Mouse (Mus musculus) fibroblast of lung, adult 2 months (primary cell): Measurements from ENCODE around the gene Invs.
"Not testable (repeated sequence)": the region's sequence is repeated elsewhere in the genome, so short reads cannot be mapped to it uniquely, and the experiment has no call there.

Experiments used
- DNase-seq: peaks from one replicate; pipeline ENCODE4 v3.0.0-alpha.2; 2011; ENCODE audit warnings: low read depth

Gene Invs

DNA sequence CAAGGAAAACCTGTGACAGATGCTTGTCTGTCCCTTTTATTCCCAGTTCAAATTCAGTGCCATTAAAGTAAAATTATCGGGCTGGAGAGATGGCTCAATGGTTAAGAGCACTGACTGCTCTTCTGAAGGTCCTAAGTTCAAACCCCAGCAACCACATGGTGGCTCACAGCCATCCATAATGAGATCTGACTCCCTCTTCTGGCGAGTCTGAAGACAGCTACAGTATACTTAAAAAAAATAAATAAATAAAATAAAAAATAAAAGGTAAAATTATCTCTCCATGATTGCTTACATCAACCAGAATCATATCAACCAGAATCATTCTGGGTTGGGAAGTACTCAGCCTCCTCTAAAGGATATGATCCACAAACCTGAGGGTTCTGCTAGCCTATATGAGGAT, 48.5 kb downstream of the Invs start:
- DNase-seq, result no peak

DNA sequence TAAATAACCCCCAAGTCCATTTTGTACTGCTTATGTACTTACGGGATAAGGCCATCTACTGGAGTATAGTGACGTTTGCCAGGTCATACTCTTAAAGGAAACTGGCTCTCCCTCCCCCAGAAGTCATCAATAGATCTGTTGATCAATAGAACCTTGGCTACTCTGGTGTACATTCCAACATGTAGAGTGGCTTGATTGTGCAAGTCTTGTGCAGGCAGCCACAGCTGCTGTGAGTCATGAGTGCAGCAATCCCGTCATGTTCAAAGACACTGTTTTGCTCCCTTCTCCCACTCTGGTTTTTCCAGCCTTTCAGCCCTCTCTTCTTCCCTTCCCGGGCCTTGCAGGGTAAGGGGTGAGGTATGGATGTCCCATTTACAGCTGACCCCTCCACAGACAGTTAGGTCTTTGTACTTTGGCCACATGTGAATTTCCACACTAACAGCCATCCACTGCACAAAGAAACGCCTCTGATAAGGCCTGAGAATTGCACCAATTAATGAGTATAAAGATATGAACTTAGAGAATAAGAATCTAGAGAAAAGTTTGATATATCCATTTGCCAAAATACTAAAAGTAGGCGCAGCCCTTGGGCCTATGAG, 53.0 kb downstream of the Invs start:
- peak; percentile 51 for DNase-seq

DNA sequence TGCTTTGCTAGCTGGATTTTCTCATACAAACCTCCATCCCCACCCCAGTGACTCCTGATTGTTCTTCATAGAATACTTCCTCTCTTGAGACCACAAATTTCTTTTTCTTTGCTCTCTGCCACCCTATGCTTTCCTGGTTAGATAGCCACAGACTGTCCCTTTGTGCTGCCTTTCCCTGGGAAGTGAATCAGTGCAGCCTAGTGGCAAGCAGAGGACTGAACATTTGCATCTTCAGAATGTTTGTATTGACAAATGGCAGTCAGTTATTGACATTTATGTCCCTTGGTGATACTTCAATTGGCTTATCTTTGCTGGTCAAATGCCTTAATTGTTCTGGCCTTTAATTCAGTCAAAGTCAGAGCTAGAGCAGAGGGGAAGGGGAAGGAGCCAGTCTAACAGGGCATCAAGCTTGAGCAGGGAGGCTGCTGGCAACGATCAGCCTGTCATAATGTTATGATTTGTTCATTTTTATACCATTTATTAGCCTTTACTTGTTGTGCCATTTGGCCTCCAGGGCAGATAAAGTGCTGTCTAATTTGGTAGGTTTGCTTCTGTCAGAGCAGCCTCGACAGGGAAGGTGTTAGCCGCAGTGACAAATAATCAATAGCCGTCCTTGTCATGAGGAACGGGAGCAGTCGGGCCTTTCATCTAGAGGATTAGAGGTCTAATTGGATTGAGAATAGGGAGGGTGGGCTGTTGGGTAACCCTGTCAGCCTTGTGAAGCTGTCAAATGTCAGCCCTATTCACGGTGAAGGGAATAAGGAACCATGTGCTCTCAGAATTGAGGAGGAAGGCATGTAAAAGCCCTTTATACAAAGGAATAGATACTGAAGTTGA, 55.6 kb downstream of the Invs start:
- no peak for DNase-seq

DNA sequence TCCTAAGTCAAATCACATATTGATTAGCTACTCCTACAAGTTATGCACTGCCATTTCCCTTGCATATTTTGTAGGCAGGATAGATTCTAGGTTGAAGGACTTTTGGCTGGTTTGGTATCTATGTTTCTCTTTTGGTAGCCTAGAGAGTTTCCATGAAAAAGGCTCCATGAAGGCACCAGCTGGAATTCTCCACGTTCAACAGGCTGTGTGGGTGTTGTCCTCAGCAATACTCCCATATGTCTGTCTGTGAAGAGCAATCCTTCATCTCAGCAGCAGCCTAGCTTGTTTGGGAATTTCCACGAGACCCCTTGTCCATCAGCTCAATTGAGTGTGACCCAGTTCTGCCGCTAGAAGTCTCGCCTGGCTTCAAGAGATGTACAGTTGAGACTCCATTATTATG, 63.1 kb downstream of the Invs start:
- DNase-seq, result no peak

DNA sequence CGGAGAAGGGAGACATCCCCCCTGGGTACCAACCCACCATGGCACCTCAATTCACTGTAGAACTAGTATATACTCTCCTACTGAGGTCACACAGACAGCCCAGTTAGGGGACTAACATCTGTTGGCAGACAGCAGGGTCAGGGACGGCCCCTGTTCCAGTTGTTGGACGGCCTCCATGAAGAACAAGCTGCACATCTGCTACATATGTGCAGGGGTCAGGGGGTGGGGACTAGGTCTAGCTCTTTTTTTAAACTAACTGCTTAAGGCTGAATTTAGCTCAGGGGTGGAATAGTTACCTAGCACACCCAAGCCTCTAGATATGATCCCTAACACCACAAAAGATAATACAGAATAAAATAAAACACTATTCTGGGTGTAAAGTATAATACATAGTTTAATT, 82.8 kb downstream of the Invs start:
- no peak for DNase-seq

DNA sequence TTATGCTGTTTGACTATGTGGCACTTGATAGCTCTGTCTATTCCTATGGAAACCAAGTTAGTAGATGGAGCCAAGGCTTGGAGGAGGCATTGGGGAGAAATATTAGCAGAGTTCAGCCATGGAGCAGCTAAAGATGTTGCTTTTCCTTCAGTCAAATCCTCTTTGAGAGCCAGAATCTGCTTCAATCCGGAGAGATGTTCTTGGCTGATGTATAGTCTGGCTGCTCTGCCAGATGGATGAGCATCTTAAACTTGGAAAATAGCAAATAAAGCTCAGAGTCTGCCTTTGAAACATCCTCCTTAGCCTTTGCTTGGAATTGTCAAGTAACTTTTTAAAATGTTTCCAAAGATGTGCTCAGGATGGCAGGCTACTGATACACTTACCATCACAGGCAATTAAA, 91.5 kb downstream of the Invs start:
- DNase-seq, result no peak

DNA sequence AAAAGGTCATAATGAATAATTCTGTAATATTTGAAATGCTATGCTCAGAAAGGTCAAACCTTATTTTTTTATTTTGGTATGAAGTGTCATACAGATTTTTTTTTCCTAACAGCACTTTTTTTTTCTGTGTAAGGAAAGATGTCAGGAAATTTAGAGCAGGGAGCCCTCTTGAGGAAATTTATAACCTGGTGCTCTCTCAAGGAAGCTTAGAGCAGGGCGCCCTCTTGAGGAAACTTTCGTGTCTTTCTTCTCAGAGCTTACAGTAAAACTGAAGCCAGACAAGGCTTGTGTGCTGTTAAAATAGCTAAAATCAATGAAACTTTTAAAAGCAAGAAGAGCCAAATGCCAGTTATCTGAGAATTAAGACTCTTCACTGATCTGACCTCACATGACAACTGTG, 101.4 kb downstream of the Invs start:
- DNase-seq, result peak; percentile 61

DNA sequence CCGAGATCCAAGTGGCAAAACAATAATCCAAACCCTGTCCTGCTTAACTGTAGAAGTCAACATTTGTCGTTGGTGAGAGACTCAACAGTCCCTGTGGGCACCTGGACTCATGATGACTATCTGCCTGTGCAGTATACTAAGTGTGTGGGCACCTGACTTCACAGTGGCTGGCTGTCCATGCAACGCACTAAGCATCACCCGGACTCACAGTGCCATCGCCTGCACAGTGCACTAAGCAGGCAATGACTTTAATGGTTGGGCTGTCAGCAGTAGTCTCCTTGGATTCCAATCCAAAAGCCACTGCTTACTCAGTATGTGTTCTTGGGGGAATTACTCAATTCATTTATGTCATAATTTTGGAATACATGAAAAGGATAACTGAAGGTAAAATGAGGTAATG, 102.9 kb downstream of the Invs start:
- DNase-seq, result no peak

DNA sequence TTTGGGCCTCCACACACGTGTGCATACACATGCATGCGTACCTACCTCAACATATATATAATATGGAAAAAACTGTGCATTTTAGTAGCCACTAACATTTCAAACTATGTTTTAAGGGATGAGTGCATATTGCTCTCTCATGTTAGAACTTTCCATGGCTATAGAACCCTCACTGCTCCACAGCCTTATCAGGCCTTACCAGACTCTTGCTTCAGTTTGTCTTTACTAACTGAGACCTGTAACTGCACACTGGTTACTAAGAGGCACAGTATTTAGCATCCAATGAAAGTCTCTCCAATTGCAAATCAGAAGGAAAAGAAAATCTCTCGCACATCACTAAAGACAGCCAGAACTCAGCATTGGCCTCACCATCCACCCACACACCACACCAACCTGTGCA, 117.4 kb downstream of the Invs start:
- DNase-seq, result no peak

DNA sequence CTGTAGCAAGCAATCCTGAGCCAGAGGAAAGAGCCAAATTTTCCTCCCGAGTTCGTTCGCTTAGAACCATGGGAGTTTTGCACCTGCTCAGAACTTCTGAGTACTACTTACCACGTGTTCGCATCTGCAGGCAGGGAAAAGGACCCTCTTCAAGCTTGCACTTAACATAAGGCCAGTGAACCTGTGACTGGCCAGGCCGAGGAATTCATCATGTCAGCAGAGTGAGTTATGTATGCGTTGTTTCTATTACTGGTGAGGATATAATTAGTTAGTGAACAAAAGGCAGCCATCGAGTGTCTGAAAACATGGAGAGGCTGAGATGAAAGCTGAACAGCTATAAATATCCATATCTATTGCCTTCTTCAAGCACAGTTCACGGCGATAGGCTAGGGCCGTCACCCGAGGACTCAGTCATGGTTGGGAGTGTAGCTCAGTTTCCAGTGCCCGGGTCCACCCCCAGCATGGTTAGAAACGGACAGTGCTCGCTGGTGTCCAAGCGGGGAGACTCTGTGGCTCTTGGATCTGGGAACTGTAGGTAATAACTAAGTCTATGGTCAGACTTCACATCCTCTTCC, 123.6 kb downstream of the Invs start:
- DNase-seq, result no peak

DNA sequence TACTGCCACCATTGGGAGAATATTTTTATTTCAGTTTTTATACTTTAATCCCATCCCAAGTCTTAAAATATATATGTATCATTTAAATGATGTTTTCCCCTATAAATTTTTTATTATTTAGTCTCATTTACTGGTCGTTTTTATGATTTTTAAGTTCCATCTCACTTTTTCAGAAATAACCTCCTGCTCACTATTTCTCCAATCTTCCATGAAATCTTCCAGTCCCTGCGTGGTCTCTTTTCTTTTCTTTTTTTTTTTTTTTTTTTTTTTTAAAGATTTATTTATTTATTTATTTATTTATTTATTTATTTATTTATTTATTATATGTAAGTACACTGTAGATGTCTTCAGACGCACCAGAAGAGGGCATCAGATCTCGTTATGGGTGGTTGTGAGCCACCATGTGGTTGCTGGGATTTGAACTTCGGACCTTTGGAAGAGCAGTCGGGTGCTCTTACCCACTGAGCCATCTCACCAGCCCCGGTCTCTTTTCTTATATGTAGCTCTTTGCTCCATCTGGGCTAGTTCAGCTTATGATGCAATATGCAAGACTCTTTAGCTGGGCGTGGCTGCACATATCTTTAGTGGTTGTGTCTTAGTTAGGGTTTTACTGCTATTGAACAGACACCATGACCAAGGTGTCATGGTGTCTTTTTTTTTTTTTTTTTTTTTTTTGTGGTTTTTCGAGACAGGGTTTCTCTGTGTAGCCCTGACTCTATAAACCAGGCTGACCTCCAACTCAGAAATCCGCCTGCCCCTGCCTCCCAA, 126.3 kb downstream of the Invs start:
- not testable (repeated sequence) for DNase-seq

DNA sequence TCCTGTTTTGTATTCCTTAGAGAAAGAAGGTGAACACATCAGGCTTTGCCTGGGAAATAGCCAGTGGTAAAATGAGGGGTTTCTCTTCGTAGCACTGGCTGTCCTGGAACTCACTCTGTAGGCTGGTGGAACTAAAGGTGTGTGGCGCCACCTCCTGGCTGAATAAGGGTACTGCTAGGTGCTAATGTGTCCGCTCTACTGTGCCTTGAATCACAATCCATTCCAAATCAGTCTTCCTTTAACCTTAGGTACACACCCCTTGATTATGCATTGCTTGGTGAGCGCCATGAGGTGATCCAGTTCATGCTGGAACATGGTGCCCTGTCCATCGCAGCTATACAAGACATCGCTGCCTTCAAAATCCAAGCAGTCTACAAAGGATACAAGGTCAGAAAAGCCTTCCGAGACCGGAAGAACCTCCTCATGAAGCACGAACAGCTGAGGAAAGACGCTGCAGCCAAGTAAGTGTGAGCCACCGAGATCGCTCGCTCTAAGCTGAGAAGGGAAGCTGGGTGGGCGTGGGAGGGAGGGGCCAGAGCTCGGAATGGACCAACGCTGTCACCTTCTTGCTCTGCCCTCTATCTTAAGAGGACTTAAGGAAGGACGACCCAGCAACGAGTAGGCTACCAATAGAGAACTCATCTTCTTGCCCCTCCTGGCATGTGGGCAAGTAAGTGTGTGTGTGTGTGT, 127.9 kb downstream of the Invs start:
- peak; percentile 6 for DNase-seq

DNA sequence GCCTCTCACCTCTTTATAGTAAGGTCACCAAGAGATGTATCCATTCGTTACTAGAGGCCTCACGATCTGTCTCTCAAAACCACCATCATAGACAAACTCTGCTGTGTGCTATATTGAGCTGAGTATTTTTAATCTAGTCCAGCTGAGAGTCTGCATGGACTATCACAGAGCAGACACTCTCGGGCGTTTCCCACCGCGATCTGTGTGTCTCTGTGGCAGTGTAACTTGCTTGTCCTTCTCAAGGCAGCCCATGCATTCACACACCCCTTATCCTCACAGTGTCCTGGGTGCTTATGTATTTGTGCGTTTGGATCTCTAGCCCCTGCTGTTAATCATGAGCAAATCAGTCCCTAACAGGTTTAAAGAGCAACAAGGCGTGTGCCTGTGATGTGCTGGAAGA, 133.9 kb downstream of the Invs start:
- no peak for DNase-seq

DNA sequence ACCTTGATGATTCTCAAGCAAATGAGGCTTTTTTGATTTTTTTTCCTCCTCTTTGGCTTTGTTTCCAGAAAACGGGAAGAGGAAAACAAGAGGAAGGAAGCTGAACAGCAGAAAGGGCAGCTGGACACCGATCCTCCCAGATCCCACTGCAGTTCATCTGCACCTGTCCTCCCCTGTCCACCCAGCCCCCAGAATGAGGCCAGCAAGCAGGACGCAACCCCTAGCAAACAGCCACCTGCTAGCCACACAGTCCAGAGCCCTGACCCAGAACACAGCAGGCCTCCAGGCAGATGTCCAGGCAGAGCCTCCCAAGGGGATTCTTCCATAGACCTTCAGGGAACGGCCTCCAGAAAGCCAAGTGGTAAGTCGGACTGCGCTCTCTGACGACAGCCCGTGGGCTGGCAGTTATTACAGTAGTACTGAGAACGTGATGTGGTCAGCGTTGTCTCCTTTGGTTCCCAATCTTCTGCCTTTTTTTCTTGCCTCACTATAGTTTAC, 136.3 kb downstream of the Invs start:
- DNase-seq, result no peak

DNA sequence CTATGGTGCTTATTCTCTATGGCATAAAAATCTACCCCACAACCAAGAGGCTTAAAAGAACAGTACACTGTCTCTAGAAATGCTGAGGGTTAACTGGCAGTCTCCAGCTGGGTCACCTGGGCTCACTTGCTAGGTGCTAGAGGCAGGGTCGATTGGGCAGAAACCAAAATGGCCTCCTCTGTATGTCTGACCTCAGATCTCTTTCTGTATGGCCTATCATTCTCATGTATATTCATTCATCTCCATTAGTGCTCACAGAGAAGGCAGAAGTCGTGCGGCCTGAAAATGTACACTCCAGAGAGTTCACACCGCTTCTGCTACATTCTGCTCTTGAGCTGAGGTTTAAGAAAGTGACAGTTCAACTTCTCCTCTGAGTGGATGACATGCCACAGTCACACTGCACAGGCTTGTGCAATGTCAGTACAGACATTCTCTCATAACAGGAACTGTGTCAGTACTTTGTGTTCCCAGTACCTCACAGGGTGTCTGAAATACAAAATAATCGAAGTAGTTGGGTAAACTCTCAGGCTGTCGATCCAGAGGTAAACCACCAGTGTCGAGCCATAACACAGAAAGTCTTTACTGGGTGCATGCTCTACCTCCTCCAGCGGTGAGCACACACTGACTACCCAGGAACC, 139.4 kb downstream of the Invs start:
- no peak for DNase-seq

DNA sequence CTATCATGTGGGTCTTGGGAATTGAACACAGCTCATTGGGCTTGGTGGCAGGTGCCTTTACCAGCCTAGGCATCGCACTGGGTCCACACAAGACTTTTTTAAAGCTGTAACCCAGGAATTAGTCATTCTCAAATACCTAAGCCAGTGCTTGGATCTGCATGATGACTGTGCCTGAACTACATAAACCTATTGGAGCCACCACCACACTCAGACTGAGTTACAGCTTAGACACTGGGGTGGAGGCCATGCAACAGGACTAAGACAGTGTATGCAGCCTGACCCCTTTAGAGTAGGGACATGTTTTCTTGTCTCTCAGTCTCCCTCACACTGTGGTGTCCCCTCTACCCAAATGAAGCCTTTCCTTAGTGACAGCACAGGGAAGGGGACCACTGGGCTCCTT, 143.1 kb downstream of the Invs start:
- DNase-seq, result no peak

DNA sequence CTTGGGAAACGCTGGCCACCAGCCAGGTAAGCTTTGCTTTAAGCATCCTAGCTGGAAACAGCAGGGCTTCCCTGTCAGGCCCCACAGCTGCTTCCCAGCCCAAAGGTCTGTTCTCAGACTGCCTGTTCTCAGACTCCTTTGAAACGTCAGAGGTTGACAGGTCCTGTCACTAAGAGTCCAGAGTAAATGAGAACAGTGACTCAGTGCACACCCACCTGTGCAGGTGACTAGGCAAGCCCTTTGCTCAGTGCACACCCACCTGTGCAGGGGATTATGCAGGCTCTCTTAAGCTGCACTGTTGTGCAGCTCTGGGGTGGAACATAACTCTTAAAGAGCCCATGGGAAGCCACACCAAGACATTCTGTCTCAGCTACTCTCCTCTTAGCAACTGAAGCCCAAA, 144.2 kb downstream of the Invs start:
- DNase-seq, result no peak

DNA sequence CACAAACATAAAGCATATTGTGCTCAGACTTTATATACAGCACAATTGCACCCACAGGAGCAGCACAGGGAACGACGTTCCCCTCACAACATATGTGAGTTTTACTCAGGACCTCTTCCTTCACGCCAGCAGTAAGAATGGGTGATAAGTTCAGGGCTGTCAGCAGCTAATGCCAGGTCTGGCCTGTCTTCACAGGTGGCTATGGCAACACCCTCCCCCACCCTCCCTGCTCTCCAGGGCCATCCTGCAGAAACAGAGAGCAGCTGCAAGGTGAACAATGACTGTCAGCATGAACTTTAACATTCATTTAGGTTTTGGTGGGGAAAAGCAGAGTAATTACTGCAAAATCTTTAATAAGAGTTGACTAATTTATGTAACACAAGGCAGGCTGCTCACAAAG, 147.9 kb downstream of the Invs start:
- DNase-seq, result no peak

DNA sequence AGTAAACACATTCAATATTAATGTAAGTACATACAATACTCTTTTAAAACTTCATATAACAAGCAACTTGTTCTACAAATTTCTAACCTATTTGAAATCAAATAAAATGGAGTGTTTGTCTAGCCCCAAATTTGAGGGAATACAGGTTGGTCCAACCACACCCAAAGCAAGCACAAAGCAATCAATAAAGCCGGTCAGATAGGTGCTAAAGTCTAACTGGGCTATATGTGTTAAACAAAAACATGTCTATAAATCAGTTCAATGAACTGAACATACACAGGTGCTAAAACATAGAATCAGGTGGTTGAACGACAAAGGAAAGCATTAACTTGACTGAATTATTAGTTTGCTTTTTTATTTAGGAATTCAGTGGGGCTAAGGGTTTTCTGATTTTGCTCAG, 148.5 kb downstream of the Invs start:
- DNase-seq, result no peak

DNA sequence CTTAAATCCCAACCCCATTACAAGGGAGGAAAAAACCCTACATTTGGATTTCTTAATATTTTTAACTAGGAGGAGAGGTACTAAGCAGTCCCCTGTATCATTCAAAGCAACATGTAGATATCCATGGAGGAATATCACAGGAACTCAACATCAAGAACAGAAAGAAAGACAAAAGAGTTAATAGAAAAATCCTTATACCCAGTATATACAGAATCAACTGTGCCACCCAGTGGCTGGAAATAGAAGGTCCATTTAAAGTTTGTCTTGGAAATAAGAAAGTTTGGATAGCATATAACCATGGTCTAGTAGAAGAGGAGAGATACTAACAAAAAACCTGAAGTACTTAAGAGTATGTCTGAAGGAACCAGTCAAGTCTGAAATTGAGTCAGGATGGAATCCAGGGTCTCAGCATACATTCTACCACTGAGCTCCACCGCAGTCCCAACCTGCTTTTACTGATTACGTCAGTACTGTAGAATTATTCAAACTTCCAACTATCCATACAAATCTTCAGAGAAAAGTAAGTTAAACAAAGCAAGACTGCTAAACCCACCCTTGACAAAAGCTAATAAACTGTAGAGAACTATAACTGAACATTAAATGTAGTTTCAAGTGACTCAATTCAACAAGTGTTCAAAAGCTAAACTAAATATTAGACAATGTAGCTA, 174.7 kb downstream of the Invs start:
- DNase-seq, result no peak

DNA sequence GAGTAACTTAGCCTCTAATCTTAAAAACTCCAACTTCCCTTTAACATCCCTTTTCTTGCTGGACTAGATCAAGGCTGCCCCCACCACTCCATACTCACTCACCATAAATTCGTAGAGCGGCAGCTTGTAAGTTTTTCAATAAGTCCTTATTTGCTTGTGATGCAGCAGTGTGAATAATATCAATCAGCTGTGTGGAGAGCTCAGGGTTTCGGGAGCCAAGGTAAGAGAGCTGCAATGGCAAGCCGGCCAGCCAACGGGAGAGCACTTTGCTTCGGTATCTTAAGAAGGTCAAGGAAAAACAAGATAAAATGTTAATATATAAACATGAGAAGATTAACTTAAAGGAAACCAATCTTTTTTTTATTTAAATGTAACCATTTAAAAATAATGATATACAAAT, 178.9 kb downstream of the Invs start:
- DNase-seq, result no peak
